Mouse (Mus musculus): Measurements from ENCODE around the gene Sptbn1.

GRCm38 (mm10) chr11:30217496-30217895 is 50.5 kb downstream of the Sptbn1 start:
- TF ChIP-seq CTCF (IDR thresholded peaks at IDR 0.05; ENCODE audit: control insufficient read depth, insufficient read depth, low read length) (no peak), POLR2A (IDR thresholded peaks at IDR 0.05; ENCODE audit: borderline replicate concordance, control insufficient read depth, low read depth, low read length) (no peak)

Measured in bone marrow, adult 2 months (tissue).